Mouse (Mus musculus) left cerebral cortex, postnatal 4 days (tissue): ENCODE results near the gene Alms1. TPM values are rescaled to one million over a fixed set of nuclear protein-coding genes. Genes with fewer than 3 reads are reported as not detected.
"Not testable (repeated sequence)": the region's sequence is repeated elsewhere in the genome, so short reads cannot be mapped to it uniquely, and the experiment has no call there.

ENCODE experiments used
- DNase-seq: peaks from one replicate; pipeline ENCODE4 v3.0.0-alpha.2; 2022
- intact Hi-C: fragments of 180-260 bp; cut with DNase I; formaldehyde crosslinking; loops from one replicate; pipeline ENCODE4 v1.15.1; 2025
- microRNA-seq: library from miRNA; unstranded; fragments of <30 nt; microRNA quantifications from one replicate; pipeline ENCODE4 v1.2.0, GENCODE M21; 2022
- total RNA-seq, 2 experiments: library from RNA; stranded (reverse); gene quantifications; 2 replicates each; pipeline ENCODE4 v1.2.3; 2021

The Alms1 gene
- total RNA-seq, 2 experiments from 2014 or later = 13.4 to 13.5 TPM

- DNase-seq, intact Hi-C loops: not testable (repeated sequence)
Measured at GRCm38 (mm10) chr6:85709607-85710006, 122.3 kb downstream of the Alms1 start.

DNA sequence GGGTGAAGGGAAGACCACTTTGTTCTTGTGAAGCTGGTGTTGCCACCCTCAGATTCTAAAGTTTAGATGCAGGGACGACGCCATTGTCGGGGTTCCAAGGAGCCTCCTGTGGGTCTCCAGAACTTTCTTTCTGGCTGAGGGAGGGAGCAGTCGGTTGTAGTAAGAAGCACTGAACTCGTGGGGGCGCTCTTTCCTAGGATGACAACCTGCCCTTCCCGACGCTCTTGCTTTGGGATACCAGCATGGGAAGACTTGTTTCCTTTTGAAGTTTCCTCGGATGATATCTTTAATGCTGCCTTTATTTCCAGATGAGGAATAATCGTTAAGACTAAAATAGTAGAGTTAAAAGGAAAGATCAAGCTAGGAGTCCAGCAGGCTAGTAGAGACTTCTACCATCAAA is 125.8 kb downstream of the Alms1 start, which contains the start of gene Nat8f7:
Nat8f7 (minus strand) TSS at position 101 of the 400 bp plus-strand sequence.
- intact Hi-C loops, DNase-seq: not testable (repeated sequence)

Small RNA genes lying within 50 kb of the gene (microRNA-seq; reads per million reads assigned to microRNA genes)
- not detected for gene Gm27317

Other genes starting within 250 kb of the Alms1 start
- 10 to 100 TPM; 51.7 to 54.1 TPM for gene Rab11fip5, start 212.9 kb upstream of the Alms1 start, total RNA-seq
- not detected for gene Noto, start 163.6 kb upstream of the Alms1 start, total RNA-seq
- 10 to 100 TPM; 65.9 to 67.5 TPM for gene Smyd5, start 155.5 kb upstream of the Alms1 start, total RNA-seq
- gene Cct7, start 136.0 kb upstream of the Alms1 start, total RNA-seq = 100 to 1,000 TPM; 310 to 311 TPM
- gene Pradc1, start 135.6 kb upstream of the Alms1 start, total RNA-seq = 10 to 100 TPM; 14.4 to 17.8 TPM
- 10 to 100 TPM; 88.6 to 89.6 TPM for gene Fbxo41, start 84.5 kb upstream of the Alms1 start, total RNA-seq
- gene Egr4, start 73.9 kb upstream of the Alms1 start, total RNA-seq = 1 to 10 TPM; 4.7 to 6.0 TPM
- under 1 TPM in 1 of 2 experiments, not detected in 1; 0.46 TPM for gene Nat8f7, start 125.7 kb downstream of the Alms1 start, total RNA-seq
- gene Nat8f3, start 178.2 kb downstream of the Alms1 start, total RNA-seq = under 1 TPM in 1 of 2 experiments, not detected in 1; 0.38 TPM
- under 1 TPM in 1 of 2 experiments, not detected in 1; 0.40 TPM for gene Nat8f6, start 233.4 kb downstream of the Alms1 start, total RNA-seq
- gene Nat8f5, start 233.4 kb downstream of the Alms1 start, total RNA-seq = under 1 TPM; 0.40 to 0.60 TPM
- gene Nat8, start 244.6 kb downstream of the Alms1 start, total RNA-seq = under 1 TPM; 0.36 to 0.52 TPM